Mouse (Mus musculus): ENCODE measurements at regions not wholly inside any gene's neighbourhood (a gene's known extent, or its start where the extent isn't known, plus 50 kb on each side); places are given as distances from the start of the nearest gene placed in this dataset.

DNA sequence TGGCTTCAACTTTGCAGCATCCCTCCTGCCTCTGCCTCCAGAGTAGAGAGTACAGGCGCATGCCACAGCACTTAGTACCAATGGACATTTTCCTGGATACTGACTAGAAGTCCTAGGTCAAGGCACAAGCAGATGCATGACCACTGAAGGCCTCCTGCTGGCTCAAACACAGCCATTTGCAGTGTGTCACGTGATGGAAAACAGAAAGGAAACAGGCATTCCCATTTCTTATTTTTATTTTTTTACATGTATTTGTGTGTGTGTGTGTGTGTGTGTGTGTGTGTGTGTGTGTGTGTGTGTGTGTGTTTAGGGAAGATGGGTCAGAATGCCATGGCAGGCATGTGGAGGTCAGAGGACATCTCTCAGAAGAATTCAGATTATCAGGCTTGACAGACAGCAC is 65.6 kb downstream of the Thap12 start:
- Histone ChIP-seq H3K4me2 (ENCODE audit: low read depth, low read length) (no peak overlapping the region), H3K27me3 (ENCODE audit: control insufficient read depth, insufficient read depth, low read length) (no peaks in the 10 kb centered on the region), H3K9me3 (ENCODE audit: control insufficient read depth, low read length) (no peaks in the 10 kb centered on the region), H3K27ac (ENCODE audit: low read depth, low read length) (no peak overlapping the region), H3K9ac (replicated peaks; ENCODE audit: low read depth, low read length) (no peak overlapping the region), H3K4me1 (ENCODE audit: control insufficient read depth, insufficient read depth, low read length) (no peaks in the 10 kb centered on the region), H3K36me3 (ENCODE audit: control insufficient read depth, insufficient read depth, low read length) (no peaks in the 10 kb centered on the region), H3K4me3 (ENCODE audit: low read depth, low read length) (no peak overlapping the region)
- ATAC-seq (ENCODE audit: low read depth), result no peak
- 81% methylated on average over 2 of the region's 2 CpGs for WGBS

DNA sequence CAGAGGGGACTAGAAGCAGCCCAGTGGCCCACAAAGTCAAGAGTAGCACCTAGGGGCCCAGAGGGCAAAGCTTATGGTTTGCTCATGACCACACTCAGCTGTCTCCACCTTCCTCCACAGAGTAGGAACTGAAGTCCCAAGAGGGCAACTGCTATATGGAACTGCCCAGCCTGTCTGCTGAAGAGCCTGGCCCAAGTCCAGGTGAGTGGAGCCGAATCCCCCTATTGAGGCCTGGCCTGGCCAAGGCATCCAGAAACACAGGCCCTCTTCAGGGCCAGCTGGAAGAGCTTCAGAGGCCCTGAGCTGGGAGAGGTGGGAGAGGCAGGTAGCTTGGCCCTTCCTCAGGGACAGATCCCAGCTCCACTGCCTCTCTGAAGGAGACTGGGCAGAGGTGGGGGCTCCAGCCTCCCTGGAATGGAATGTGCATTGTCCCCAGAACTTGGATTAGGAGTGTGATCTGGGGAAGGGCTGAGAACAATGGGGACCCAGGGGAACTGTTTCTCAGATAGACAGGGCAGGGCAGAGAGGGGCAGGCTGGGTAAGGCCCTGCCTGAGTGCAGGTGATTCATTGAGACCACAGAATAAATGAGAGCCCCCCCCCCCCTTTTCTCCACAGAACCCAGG is 65.7 kb upstream of the Wnt11 start:
- WGBS, result 65% methylated on average over 1 of the region's 1 CpGs
- no peaks in the 10 kb centered on the region for H3K36me3 ChIP-seq (ENCODE audit: control insufficient read depth, insufficient read depth, low read length)
- H3K9ac ChIP-seq (replicated peaks; ENCODE audit: low read depth, low read length), result no peak overlapping the region
- no peak overlapping the region for H3K4me2 ChIP-seq (ENCODE audit: low read depth, low read length)
- H3K27me3 ChIP-seq (ENCODE audit: control insufficient read depth, insufficient read depth, low read length), result no peaks in the 10 kb centered on the region
- no peaks in the 10 kb centered on the region for H3K4me1 ChIP-seq (ENCODE audit: control insufficient read depth, insufficient read depth, low read length)
- H3K27ac ChIP-seq (ENCODE audit: low read depth, low read length), result no peak overlapping the region
- no peak for ATAC-seq (ENCODE audit: low read depth)
- no peaks in the 10 kb centered on the region for H3K9me3 ChIP-seq (ENCODE audit: control insufficient read depth, low read length)
- H3K4me3 ChIP-seq (ENCODE audit: low read depth, low read length), result no peak overlapping the region

DNA sequence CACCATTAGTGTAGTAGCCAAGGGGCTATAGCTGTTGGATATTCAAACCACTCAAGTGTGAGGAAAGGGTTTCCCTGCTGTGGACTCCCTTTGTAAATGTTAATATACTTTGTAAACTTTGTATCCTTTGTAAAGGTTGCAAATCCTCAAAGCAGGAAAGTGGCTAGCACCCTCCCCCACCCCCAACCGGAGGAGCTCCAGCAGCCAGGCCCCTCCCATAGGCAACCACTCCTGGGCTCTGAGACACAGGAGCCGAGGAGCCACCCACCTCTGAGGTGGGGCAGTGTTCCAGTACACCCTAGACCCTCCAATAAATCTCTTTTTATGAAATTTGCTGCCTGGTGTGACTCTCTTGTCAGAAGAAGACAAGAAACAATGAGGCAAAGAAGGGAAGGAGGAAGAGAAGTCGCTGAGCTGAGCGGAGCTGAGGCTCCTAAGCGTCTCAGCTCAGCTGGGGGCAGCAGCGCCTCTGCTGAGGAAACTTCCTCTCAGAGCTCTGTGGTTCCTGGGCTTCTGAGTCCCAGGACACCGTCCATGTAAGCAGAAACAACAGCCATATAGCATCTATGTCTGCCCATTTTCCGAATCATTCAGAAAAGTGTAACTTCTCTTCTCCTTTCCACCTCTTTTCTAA is 64.5 kb upstream of the Wnt11 start:
- ATAC-seq (ENCODE audit: low read depth), result no peak
- Histone ChIP-seq H3K4me3 (ENCODE audit: low read depth, low read length) (no peak overlapping the region), H3K4me2 (ENCODE audit: low read depth, low read length) (no peak overlapping the region), H3K9ac (replicated peaks; ENCODE audit: low read depth, low read length) (no peak overlapping the region), H3K36me3 (ENCODE audit: control insufficient read depth, insufficient read depth, low read length) (no peaks in the 10 kb centered on the region), H3K27me3 (ENCODE audit: control insufficient read depth, insufficient read depth, low read length) (no peaks in the 10 kb centered on the region), H3K27ac (ENCODE audit: low read depth, low read length) (no peak overlapping the region), H3K4me1 (ENCODE audit: control insufficient read depth, insufficient read depth, low read length) (no peaks in the 10 kb centered on the region), H3K9me3 (ENCODE audit: control insufficient read depth, low read length) (no peaks in the 10 kb centered on the region)
- 8% methylated on average over 8 of the region's 8 CpGs for WGBS

DNA sequence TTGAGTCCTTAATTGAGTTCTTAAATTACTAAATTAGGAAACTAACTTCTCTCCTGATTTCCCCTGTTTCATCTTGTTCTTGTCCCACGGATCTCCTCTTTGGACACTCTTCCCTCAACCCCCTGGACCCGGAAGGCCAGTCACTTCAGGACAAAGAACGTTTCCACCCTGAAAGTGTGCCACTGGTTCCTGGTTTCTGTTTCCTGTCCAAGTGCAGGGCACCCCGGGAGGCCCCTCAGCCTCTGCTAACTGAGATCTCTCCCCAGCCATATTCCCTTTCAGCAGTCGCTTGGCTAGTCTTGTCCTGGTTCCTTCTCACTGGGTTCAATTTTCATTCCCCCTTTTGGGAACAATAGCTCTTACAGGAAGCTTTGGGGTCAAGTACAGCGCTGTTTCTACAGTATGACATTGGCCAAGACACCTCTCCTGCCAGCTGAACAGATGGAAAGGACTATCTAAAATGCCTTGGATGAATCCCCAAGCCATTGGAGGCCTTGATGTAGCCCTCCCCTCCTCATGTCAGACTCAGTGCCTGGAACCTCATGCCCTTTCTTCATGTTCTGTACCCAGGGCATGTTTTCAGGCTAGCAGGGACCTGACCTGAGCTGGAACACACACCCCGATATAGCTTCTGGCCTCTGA is 63.7 kb upstream of the Wnt11 start:
- H3K27me3 ChIP-seq (ENCODE audit: control insufficient read depth, insufficient read depth, low read length), result no peaks in the 10 kb centered on the region
- WGBS, result 59% methylated on average over 7 of the region's 7 CpGs
- H3K9ac ChIP-seq (replicated peaks; ENCODE audit: low read depth, low read length), result no peak overlapping the region
- H3K4me2 ChIP-seq (ENCODE audit: low read depth, low read length), result no peak overlapping the region
- no peak overlapping the region for H3K4me3 ChIP-seq (ENCODE audit: low read depth, low read length)
- H3K27ac ChIP-seq (ENCODE audit: low read depth, low read length), result no peak overlapping the region
- no peaks in the 10 kb centered on the region for H3K4me1 ChIP-seq (ENCODE audit: control insufficient read depth, insufficient read depth, low read length)
- H3K9me3 ChIP-seq (ENCODE audit: control insufficient read depth, low read length), result no peaks in the 10 kb centered on the region
- ATAC-seq (ENCODE audit: low read depth), result no peak
- no peaks in the 10 kb centered on the region for H3K36me3 ChIP-seq (ENCODE audit: control insufficient read depth, insufficient read depth, low read length)

DNA sequence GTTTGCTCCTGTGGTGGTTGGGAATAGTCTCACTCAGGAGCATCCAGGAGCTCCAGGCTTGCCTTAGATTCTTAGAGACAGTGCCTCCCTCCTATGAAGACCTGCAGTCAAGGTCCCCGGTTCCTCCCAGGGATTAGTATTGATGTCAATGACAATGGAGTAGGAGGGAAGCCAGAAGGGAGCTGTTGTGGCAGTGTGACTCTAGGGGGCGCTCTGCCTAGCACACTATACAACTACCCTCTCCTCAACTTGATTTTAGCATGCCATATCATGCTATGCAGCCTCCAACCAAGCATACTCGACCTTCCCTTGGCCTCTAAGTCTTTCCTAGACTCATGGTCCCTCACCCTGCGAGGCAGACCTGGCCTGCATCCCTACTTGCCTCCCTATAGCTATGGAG is 60.3 kb upstream of the Wnt11 start:
- H3K4me3 ChIP-seq (ENCODE audit: low read depth, low read length), result no peak overlapping the region
- ATAC-seq (ENCODE audit: low read depth), result no peak
- H3K36me3 ChIP-seq (ENCODE audit: control insufficient read depth, insufficient read depth, low read length), result no peaks in the 10 kb centered on the region
- H3K9me3 ChIP-seq (ENCODE audit: control insufficient read depth, low read length), result no peaks in the 10 kb centered on the region
- H3K27me3 ChIP-seq (ENCODE audit: control insufficient read depth, insufficient read depth, low read length), result no peaks in the 10 kb centered on the region
- no peak overlapping the region for H3K27ac ChIP-seq (ENCODE audit: low read depth, low read length)
- no peak overlapping the region for H3K9ac ChIP-seq (replicated peaks; ENCODE audit: low read depth, low read length)
- no peaks in the 10 kb centered on the region for H3K4me1 ChIP-seq (ENCODE audit: control insufficient read depth, insufficient read depth, low read length)
- H3K4me2 ChIP-seq (ENCODE audit: low read depth, low read length), result no peak overlapping the region
- 63% methylated on average over 4 of the region's 4 CpGs for WGBS

DNA sequence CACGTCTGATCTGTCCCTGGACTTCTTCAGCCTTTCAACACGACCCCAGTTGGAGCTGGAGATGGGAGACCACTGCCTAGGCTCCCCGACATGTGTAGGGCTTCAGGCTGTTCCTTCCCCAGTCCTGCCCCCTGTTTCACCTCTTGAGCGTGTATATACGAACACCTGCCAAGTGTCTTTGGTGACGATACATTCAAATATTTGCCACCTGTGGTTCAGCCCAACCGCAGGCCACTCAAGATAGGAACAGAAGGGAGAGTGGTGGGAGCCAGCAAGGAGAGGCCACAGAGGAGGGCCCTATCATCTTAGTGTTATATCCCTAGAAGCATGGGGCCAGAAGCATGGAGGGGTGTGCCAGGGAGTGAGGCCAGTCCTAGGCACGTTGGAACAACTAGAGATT is 59.9 kb upstream of the Wnt11 start:
- no peak overlapping the region for H3K4me3 ChIP-seq (ENCODE audit: low read depth, low read length)
- H3K9ac ChIP-seq (replicated peaks; ENCODE audit: low read depth, low read length), result no peak overlapping the region
- WGBS, result 85% methylated on average over 8 of the region's 8 CpGs
- no peaks in the 10 kb centered on the region for H3K27me3 ChIP-seq (ENCODE audit: control insufficient read depth, insufficient read depth, low read length)
- no peak for ATAC-seq (ENCODE audit: low read depth)
- H3K4me2 ChIP-seq (ENCODE audit: low read depth, low read length), result no peak overlapping the region
- H3K4me1 ChIP-seq (ENCODE audit: control insufficient read depth, insufficient read depth, low read length), result no peaks in the 10 kb centered on the region
- no peaks in the 10 kb centered on the region for H3K36me3 ChIP-seq (ENCODE audit: control insufficient read depth, insufficient read depth, low read length)
- H3K9me3 ChIP-seq (ENCODE audit: control insufficient read depth, low read length), result no peaks in the 10 kb centered on the region
- H3K27ac ChIP-seq (ENCODE audit: low read depth, low read length), result no peak overlapping the region

DNA sequence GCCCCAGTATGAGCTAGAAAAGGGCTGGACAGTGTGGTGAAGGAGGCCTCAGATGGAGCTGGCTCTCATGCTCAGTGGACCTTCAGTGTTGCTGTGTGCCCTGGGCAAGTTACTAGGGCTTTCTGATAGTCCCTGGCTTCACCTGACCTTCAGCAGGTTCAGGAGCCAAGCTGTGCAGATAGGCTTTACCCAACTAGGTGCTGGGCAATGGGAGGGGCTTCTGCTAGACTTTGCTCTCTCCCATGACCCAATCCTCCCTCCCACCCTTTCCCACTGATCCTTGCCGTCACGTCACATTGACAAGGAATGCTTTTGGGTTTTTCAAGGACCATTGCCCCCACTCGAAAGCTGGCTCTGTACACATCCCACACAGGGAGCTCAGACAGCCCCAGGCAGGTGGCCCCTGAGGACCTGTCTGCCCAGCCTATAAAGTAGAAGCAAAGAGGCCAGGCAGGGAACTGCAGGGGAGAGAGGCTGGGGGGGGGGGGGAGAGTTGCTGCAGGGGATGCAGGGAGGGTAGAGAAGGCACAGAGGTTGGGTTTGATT is 57.5 kb upstream of the Wnt11 start:
- no peaks in the 10 kb centered on the region for H3K36me3 ChIP-seq (ENCODE audit: control insufficient read depth, insufficient read depth, low read length)
- no peaks in the 10 kb centered on the region for H3K27me3 ChIP-seq (ENCODE audit: control insufficient read depth, insufficient read depth, low read length)
- WGBS, result 63% methylated on average over 3 of the region's 3 CpGs
- no peak overlapping the region for H3K9ac ChIP-seq (replicated peaks; ENCODE audit: low read depth, low read length)
- H3K9me3 ChIP-seq (ENCODE audit: control insufficient read depth, low read length), result no peaks in the 10 kb centered on the region
- no peak overlapping the region for H3K4me2 ChIP-seq (ENCODE audit: low read depth, low read length)
- no peak overlapping the region for H3K4me3 ChIP-seq (ENCODE audit: low read depth, low read length)
- H3K4me1 ChIP-seq (ENCODE audit: control insufficient read depth, insufficient read depth, low read length), result no peaks in the 10 kb centered on the region
- ATAC-seq (ENCODE audit: low read depth), result no peak
- no peak overlapping the region for H3K27ac ChIP-seq (ENCODE audit: low read depth, low read length)

DNA sequence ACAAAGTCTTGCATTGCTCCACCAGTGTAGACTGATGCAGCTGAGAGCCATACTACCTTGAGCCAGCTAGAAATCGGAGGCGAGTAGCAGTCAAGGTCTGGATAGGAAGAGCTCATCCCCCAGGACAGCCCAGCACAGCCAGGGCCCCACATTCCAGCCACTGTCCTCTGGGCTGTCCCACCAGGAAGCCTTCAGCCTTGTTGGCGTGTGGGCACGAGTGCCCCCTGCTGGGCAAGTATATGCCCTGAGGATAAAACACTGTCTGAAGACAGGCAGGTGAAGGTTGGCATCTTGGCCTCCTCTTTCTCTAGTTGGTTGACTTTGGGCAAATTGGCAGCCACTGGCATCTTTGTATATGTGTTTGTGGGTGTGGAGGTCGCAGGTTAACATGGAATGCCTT is 56.0 kb upstream of the Wnt11 start:
- H3K9ac ChIP-seq (replicated peaks; ENCODE audit: low read depth, low read length), result no peak overlapping the region
- no peaks in the 10 kb centered on the region; the same call in 1 of the 2 replicates for H3K4me1 ChIP-seq (ENCODE audit: control insufficient read depth, insufficient read depth, low read length)
- no peak overlapping the region for H3K4me2 ChIP-seq (ENCODE audit: low read depth, low read length)
- no peaks in the 10 kb centered on the region for H3K27me3 ChIP-seq (ENCODE audit: control insufficient read depth, insufficient read depth, low read length)
- no peak overlapping the region for H3K4me3 ChIP-seq (ENCODE audit: low read depth, low read length)
- H3K36me3 ChIP-seq (ENCODE audit: control insufficient read depth, insufficient read depth, low read length), result no peaks in the 10 kb centered on the region
- 21% methylated on average over 5 of the region's 5 CpGs for WGBS
- no peak overlapping the region for H3K27ac ChIP-seq (ENCODE audit: low read depth, low read length)
- H3K9me3 ChIP-seq (ENCODE audit: control insufficient read depth, low read length), result no peaks in the 10 kb centered on the region
- no peak for ATAC-seq (ENCODE audit: low read depth)

DNA sequence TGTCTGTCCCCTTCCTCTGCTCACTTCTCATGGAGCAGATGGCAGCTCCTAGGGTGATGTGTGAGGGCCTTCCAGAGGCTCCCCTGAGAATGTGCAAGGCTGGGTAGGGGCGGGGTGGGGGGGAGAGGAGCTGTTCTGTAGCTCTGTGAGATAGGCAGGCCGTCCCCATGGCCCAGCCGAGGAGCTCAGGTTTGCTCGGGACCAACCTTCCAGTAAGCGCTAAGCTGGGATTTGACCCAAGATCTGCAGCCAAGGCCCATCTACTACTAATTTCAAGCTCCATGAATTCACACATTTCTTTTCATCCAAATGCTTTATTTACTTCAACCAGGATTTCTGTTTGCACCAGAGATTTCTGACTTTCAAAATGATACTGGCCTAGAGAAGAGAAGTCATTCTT is 51.4 kb upstream of the Wnt11 start:
- no peak overlapping the region for H3K4me3 ChIP-seq (ENCODE audit: low read depth, low read length)
- peaks cover 13% of the 10 kb centered on the region; the same call in 1 of the 2 replicates for H3K4me1 ChIP-seq (ENCODE audit: control insufficient read depth, insufficient read depth, low read length)
- ATAC-seq (ENCODE audit: low read depth), result no peak
- H3K4me2 ChIP-seq (ENCODE audit: low read depth, low read length), result no peak overlapping the region
- H3K9ac ChIP-seq (replicated peaks; ENCODE audit: low read depth, low read length), result no peak overlapping the region
- H3K36me3 ChIP-seq (ENCODE audit: control insufficient read depth, insufficient read depth, low read length), result no peaks in the 10 kb centered on the region
- no peaks in the 10 kb centered on the region for H3K27me3 ChIP-seq (ENCODE audit: control insufficient read depth, insufficient read depth, low read length)
- 51% methylated on average over 5 of the region's 5 CpGs for WGBS
- no peaks in the 10 kb centered on the region for H3K9me3 ChIP-seq (ENCODE audit: control insufficient read depth, low read length)
- H3K27ac ChIP-seq (ENCODE audit: low read depth, low read length), result no peak overlapping the region
